Mouse (Mus musculus) limb, embryonic 14.5 days (tissue): ENCODE measurements at regions not wholly inside any gene's neighbourhood (a gene's known extent, or its start where the extent isn't known, plus 50 kb on each side); places are given as distances from the start of the nearest gene placed in this dataset.

Experiments used
- ATAC-seq: fragments of 200-750 bp; cut with Nextera tagmentation; 2 replicates; pipeline ENCODE4 v1.8.0; 2017; ENCODE audit warnings: low read depth, moderate number of reproducible peaks, moderate TSS enrichment; ENCODE audit not compliant: low FRiP score
- DNase-seq: peaks from one replicate; pipeline ENCODE4 v3.0.0-alpha.2; 2015; ENCODE audit warnings: low spot score
- H3K27ac ChIP-seq: fragments of 300-500 bp; sonication (generic); replicated peaks from 2 replicates; pipeline ENCODE4 v1.5.1; 2014; ENCODE audit warnings: low read depth, mild to moderate bottlenecking, low read length, moderate library complexity, mixed read lengths
- H3K27me3 ChIP-seq: fragments of 300-500 bp; sonication (generic); 2 replicates; pipeline ENCODE4 v1.6.1; 2014; ENCODE audit warnings: low read length, mixed read lengths; ENCODE audit not compliant: control insufficient read depth, insufficient read depth
- H3K36me3 ChIP-seq: fragments of 300-500 bp; sonication (generic); 2 replicates; pipeline ENCODE4 v1.6.1; 2014; ENCODE audit warnings: mild to moderate bottlenecking, low read length, moderate library complexity, mixed read lengths; ENCODE audit not compliant: control insufficient read depth, insufficient read depth
- H3K4me1 ChIP-seq: fragments of 300-500 bp; sonication (generic); 2 replicates; pipeline ENCODE4 v1.6.1; 2014; ENCODE audit warnings: antibody characterized with exemption, low read length, mixed read lengths; ENCODE audit not compliant: control insufficient read depth, insufficient read depth
- H3K4me2 ChIP-seq: fragments of 300-500 bp; sonication (generic); replicated peaks from 2 replicates; pipeline ENCODE4 v1.6.1; 2014; ENCODE audit warnings: low read depth, mild to moderate bottlenecking, low read length, moderate library complexity; ENCODE audit not compliant: severe bottlenecking
- H3K4me3 ChIP-seq: fragments of 300-500 bp; sonication (generic); replicated peaks from 2 replicates; pipeline ENCODE4 v1.5.1; 2014; ENCODE audit warnings: low read length
- H3K9ac ChIP-seq: fragments of 300-500 bp; sonication (generic); 2 replicates; pipeline ENCODE4 v1.6.1; 2014; ENCODE audit warnings: mild to moderate bottlenecking, low read depth, low read length, moderate library complexity; ENCODE audit not compliant: severe bottlenecking
- H3K9me3 ChIP-seq: fragments of 300-500 bp; sonication (generic); 2 replicates; pipeline ENCODE4 v1.6.1; 2016; ENCODE audit warnings: low read length; ENCODE audit not compliant: control insufficient read depth
- POLR2A ChIP-seq: fragments of 200-500 bp; IDR thresholded peaks from 2 replicates; pipeline ENCODE4 v1.8.0; 2012; ENCODE audit warnings: inconsistent platforms, mild to moderate bottlenecking, moderate library complexity, borderline replicate concordance; ENCODE audit not compliant: insufficient read depth, insufficient read length; ENCODE audit errors: extremely low read depth
- WGBS: fragments of 180-500 bp; shearing (Covaris S2); extraction: QIAGEN DNeasy Blood & Tissue Kit; methylation state at CpG from one replicate; pipeline ENCODE4 v1.1.7; 2014; 5-methylcytosine and 5-hydroxymethylcytosine counted together

DNA sequence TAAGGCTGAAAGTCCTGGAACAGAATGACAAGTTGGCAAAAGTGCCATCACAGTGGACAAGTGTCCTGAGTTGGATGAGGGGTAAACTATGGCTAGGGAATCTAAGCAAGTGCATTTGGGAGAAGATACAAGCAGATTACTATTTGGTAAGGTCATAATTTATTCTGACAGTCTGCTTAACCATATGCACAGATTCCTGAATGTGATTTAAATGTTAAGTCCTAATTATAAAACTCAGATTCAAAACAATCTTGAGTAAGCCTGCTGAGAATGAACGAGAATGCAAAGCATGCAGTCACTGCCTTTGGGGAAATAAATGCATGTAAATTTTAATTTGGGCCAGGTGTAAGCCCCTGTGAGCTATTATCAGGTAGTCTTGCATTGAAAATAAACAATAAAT lies 93.3 kb upstream of the Slc39a10 start:
- H3K27ac ChIP-seq = no peak overlapping the region
- H3K9ac ChIP-seq = no peak overlapping the region
- H3K27me3 ChIP-seq = no peaks in the 10 kb centered on the region
- H3K9me3 ChIP-seq = no peaks in the 10 kb centered on the region
- TF ChIP-seq POLR2A = no peak
- no peak overlapping the region for H3K4me2 ChIP-seq
- H3K36me3 ChIP-seq = no peaks in the 10 kb centered on the region
- 0 out of 2 replicates have a peak, but pooled peaks cover 2% of the 10 kb centered on the region for H3K4me1 ChIP-seq
- ATAC-seq (no peak), DNase-seq (no peak)
- 15% methylated on average over 1 of the region's 1 CpGs for WGBS
- H3K4me3 ChIP-seq = no peak overlapping the region

DNA sequence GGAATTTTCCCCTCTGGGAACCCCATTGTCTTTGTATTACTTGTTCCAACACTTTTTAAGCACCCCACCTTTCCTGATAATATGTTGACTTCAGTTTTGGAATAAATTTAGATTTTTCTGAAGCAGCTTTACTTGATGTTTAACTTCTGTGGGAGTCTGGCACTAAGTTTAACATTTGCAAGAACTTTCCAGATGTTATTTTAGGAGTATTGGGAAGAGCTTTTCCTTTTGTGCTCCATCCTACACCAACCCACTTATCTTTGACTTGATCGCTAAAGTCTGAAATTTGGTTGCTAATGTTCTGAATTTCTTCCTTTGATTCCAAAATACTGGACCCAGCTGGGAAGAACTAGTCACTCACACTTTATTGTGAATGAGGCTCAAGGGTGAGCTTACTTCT lies 90.4 kb upstream of the Slc39a10 start:
- DNase-seq (no peak), ATAC-seq (no peak)
- Histone ChIP-seq H3K4me3 (no peak overlapping the region), H3K4me1 (0 out of 2 replicates have a peak, but pooled peaks cover 2% of the 10 kb centered on the region), H3K27me3 (no peaks in the 10 kb centered on the region), H3K9me3 (no peaks in the 10 kb centered on the region), H3K36me3 (no peaks in the 10 kb centered on the region), H3K27ac (no peak overlapping the region), H3K4me2 (no peak overlapping the region), H3K9ac (no peak overlapping the region)
- no peak for TF ChIP-seq POLR2A
- 89% methylated on average over 1 of the region's 1 CpGs for WGBS

DNA sequence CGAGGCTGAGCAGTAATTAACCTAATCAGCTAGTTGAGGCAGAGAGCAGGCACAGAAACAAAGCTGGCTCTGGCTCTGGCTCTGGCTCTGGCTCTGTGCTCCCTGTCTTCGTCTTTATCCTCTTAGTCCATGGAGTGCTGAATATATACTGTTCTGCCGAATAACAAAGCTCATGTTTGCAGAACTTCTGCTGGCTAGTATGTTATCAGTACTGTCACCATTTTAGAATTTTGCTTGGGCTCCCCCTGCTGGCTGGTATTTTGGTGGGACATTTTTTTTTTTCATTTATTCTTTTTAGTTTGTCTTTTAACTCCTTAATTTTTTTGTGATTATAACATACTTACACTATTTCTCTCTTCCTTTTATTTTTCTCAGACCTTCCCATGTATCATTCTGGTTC lies 77.8 kb upstream of the Slc39a10 start:
- no peak overlapping the region for H3K4me3 ChIP-seq
- no peaks in the 10 kb centered on the region for H3K36me3 ChIP-seq
- ATAC-seq (no peak), DNase-seq (peak; percentile 58)
- no peaks in the 10 kb centered on the region for H3K4me1 ChIP-seq
- TF ChIP-seq POLR2A = no peak
- H3K4me2 ChIP-seq = no peak overlapping the region
- 60% methylated on average over 3 of the region's 3 CpGs for WGBS
- no peaks in the 10 kb centered on the region for H3K9me3 ChIP-seq
- H3K9ac ChIP-seq = no peak overlapping the region
- H3K27ac ChIP-seq = no peak overlapping the region
- H3K27me3 ChIP-seq = no peaks in the 10 kb centered on the region

DNA sequence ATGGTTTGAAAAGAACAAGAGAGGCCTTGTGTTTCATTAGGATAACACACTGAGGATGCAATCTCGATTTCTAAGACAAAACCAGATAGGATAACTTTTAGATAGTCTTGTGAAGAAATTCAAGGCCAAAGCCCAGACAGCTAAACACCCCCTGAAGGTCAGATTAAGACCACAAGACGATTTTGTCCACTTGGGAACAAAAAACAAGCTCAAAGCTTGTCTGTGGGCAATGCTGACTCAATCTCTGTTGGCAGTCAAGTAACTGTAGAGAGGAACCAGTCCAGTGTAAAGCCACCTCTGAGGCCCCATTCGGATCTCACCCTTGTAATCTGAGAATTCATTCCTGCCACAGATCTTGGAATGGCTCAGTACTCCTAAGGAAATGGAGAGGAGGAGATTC lies 75.7 kb upstream of the Slc39a10 start:
- Histone ChIP-seq H3K27me3 (no peaks in the 10 kb centered on the region), H3K36me3 (no peaks in the 10 kb centered on the region), H3K4me1 (no peaks in the 10 kb centered on the region), H3K9me3 (no peaks in the 10 kb centered on the region), H3K4me2 (no peak overlapping the region), H3K27ac (no peak overlapping the region), H3K9ac (no peak overlapping the region), H3K4me3 (no peak overlapping the region)
- 62% methylated on average over 3 of the region's 3 CpGs for WGBS
- DNase-seq (no peak), ATAC-seq (no peak)
- TF ChIP-seq POLR2A = no peak

DNA sequence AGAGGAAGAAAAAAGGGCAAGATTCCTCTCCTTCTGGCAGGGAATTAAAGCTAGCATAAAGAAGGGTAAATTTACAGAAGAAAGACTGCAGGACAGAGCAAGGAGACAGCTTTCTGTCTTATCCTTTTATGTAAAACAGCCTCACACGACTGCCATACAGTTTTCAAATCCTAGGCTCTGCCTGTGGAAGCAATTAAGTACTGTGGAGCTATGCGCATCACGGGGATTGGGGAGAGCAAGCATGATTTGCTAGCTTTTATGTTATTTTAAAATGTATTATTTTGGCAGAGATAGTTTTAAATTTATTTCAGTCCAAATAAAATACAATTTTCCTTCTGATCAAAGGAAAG lies 74.2 kb upstream of the Slc39a10 start:
- WGBS = 48% methylated on average over 3 of the region's 3 CpGs
- Histone ChIP-seq H3K36me3 (no peaks in the 10 kb centered on the region), H3K9ac (no peak overlapping the region), H3K27ac (no peak overlapping the region), H3K4me3 (no peak overlapping the region), H3K4me2 (no peak overlapping the region), H3K9me3 (no peaks in the 10 kb centered on the region), H3K4me1 (no peaks in the 10 kb centered on the region), H3K27me3 (no peaks in the 10 kb centered on the region)
- ATAC-seq (no peak), DNase-seq (no peak)
- no peak for TF ChIP-seq POLR2A
